Mouse (Mus musculus): ENCODE measurements around the gene Fezf2. TPM values are rescaled to one million over a fixed set of nuclear protein-coding genes. Genes with fewer than 3 reads are reported as not detected.

The Fezf2 gene
- polyA plus RNA-seq (2012; rRNA removed; ENCODE audit: low replicate concordance), result not detected in 2 replicates

GRCm38 (mm10) chr14:12348089-12348488 lies at the start of gene Fezf2:
Gene Fezf2 (minus strand): TSS chr14:12348189.

Other genes with a start within 250 kb of the Fezf2 start
- 0.04 TPM in 1 of 2 replicates, not detected in the other for gene Gm49355, start 64.2 kb downstream of the Fezf2 start, polyA plus RNA-seq (2012; rRNA removed; ENCODE audit: low replicate concordance)
- 0.44 and 0.52 TPM in 2 replicates for gene 3830406C13Rik, start 64.0 kb downstream of the Fezf2 start, polyA plus RNA-seq (2012; rRNA removed; ENCODE audit: low replicate concordance)

Data from duodenum, adult 2 months (tissue).